Mouse (Mus musculus) brain, embryonic 14.5 days (tissue): ENCODE measurements around the gene Ets2.

ENCODE experiments used
- CTCF ChIP-seq: fragments of 200-500 bp; IDR thresholded peaks from 2 replicates; pipeline ENCODE4 v1.5.1; 2012; ENCODE audit warnings: inconsistent platforms, mild to moderate bottlenecking, moderate library complexity, borderline replicate concordance; ENCODE audit not compliant: insufficient read depth, insufficient read length; ENCODE audit errors: extremely low read depth
- POLR2A ChIP-seq: fragments of 200-500 bp; IDR thresholded peaks from 2 replicates; pipeline ENCODE4 v1.6.1; 2012; ENCODE audit warnings: mild to moderate bottlenecking, inconsistent platforms, borderline replicate concordance; ENCODE audit not compliant: poor library complexity, insufficient read depth, insufficient read length, severe bottlenecking; ENCODE audit errors: extremely low read depth

DNA sequence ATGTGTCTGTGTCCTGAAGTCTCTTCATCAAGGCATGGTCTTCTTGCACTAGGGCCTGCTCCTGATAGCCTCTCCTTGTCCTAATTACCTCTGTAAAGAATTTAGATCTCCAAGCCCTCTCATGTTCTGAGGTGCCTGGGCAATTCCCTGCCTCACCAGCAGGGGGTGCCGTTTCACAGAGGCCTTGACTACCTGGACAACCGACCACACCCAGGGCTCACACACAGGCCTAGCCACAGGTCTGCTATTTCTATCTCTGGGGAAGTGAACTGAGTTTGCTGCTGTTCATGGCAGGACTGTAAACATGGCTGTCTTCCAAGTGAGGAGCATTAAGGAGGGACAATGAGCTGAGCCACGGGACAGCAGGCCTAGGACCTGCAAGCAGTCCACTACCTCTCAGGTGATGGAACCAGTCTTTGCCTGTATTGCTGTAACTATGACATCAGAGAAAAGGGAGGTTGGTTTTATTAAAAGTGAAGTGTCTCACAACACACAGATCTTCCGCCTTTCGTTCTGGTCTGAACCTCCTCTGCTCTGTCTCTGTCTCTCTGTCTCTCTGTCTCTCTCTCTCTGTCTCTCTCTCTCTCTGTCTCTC lies 42.9 kb upstream of the Ets2 start:
- TF ChIP-seq CTCF (peak; percentile 58), POLR2A (no peak)
